Mouse (Mus musculus) heart, embryonic 11.5 days (tissue): Measurements from ENCODE around the gene 9130213A22Rik. TPM values are rescaled to one million over a fixed set of nuclear protein-coding genes. Genes with fewer than 3 reads are reported as not detected.

Source experiments
- ATAC-seq: fragments of 200-750 bp; cut with Nextera tagmentation; replicated peaks from 2 replicates; pipeline ENCODE4 v1.8.0; 2017; ENCODE audit warnings: moderate library complexity; ENCODE audit not compliant: insufficient number of reproducible peaks, low FRiP score, low TSS enrichment
- H3K27ac ChIP-seq: fragments of 300-500 bp; sonication (generic); 2 replicates; pipeline ENCODE4 v1.5.1; 2014; ENCODE audit warnings: mild to moderate bottlenecking, low read depth, low read length
- H3K27me3 ChIP-seq: fragments of 300-500 bp; sonication (generic); 2 replicates; pipeline ENCODE4 v1.6.1; 2014; ENCODE audit warnings: mild to moderate bottlenecking, low read length, mixed read lengths; ENCODE audit not compliant: control insufficient read depth, insufficient read depth
- H3K36me3 ChIP-seq: fragments of 300-500 bp; sonication (generic); 2 replicates; pipeline ENCODE4 v1.6.1; 2014; ENCODE audit warnings: mild to moderate bottlenecking, low read length, moderate library complexity, mixed read lengths; ENCODE audit not compliant: control insufficient read depth, insufficient read depth
- H3K4me1 ChIP-seq: fragments of 300-500 bp; sonication (generic); 2 replicates; pipeline ENCODE4 v1.6.1; 2014; ENCODE audit warnings: low read length; ENCODE audit not compliant: control insufficient read depth, insufficient read depth
- H3K4me2 ChIP-seq: fragments of 300-500 bp; sonication (generic); 2 replicates; pipeline ENCODE4 v1.6.1; 2014; ENCODE audit warnings: mild to moderate bottlenecking, moderate library complexity
- H3K4me3 ChIP-seq: fragments of 300-500 bp; sonication (generic); 2 replicates; pipeline ENCODE4 v1.5.1; 2014; ENCODE audit warnings: low read depth, low read length
- H3K9ac ChIP-seq: fragments of 300-500 bp; sonication (generic); 2 replicates; pipeline ENCODE4 v1.6.1; 2014; ENCODE audit warnings: mild to moderate bottlenecking, low read depth, low read length, moderate library complexity
- H3K9me3 ChIP-seq: fragments of 300-500 bp; sonication (generic); replicated peaks from 2 replicates; pipeline ENCODE4 v1.6.1; 2016; ENCODE audit warnings: low read length; ENCODE audit not compliant: control insufficient read depth
- WGBS: fragments of 180-500 bp; shearing (Covaris S2); extraction: QIAGEN DNeasy Blood & Tissue Kit; methylation state at CpG from one replicate; pipeline ENCODE4 v1.1.7; 2014; ENCODE audit not compliant: insufficient replicate concordance; 5-methylcytosine and 5-hydroxymethylcytosine counted together
- polyA plus RNA-seq: library from polyadenylated mRNA; unstranded; fragments of >200 nt; fragmentation: Nextera tagmentation; extraction: Ambion mirVana; gene quantifications from 2 replicates; pipeline ENCODE4 v1.2.1, GENCODE M21; 2014

Gene 9130213A22Rik
- polyA plus RNA-seq, 1 experiment from 2014 or later, result 0.49 TPM

GRCm38 (mm10) chr11:69126706-69127095 is 4.3 kb upstream of the 9130213A22Rik start:
- Histone ChIP-seq H3K27me3 (peaks cover 6% of the 10 kb centered on the region; the same call in 1 of the 2 replicates), H3K36me3 (no peaks in the 10 kb centered on the region), H3K27ac (no peak overlapping the region), H3K9ac (no peak overlapping the region), H3K4me1 (peaks cover 16% of the 10 kb centered on the region), H3K9me3 (no peaks in the 10 kb centered on the region), H3K4me2 (peak overlapping the region; percentile 91), H3K4me3 (peak overlapping the region; percentile 60)
- 48% methylated on average over 2 of the region's 2 CpGs for WGBS
- ATAC-seq, result no peak

GRCm38 (mm10) chr11:69125919-69126705 is 3.7 kb upstream of the 9130213A22Rik start:
- Histone ChIP-seq H3K36me3 (no peaks in the 10 kb centered on the region), H3K9ac (peak overlapping the region; percentile 39), H3K4me3 (peak overlapping the region; percentile 60), H3K27ac (no peak overlapping the region), H3K4me2 (peak overlapping the region; percentile 91), H3K27me3 (peaks cover 6% of the 10 kb centered on the region; the same call in 1 of the 2 replicates), H3K9me3 (no peaks in the 10 kb centered on the region), H3K4me1 (peaks cover 16% of the 10 kb centered on the region)
- WGBS, result 15% methylated on average over 20 of the region's 20 CpGs
- ATAC-seq, result no peak

GRCm38 (mm10) chr11:69125852-69125918 is 3.3 kb upstream of the 9130213A22Rik start, which contains the start of gene Aloxe3:
Aloxe3 (plus strand) TSS chr11:69125896.
- H3K4me1 ChIP-seq, result peaks cover 17% of the 10 kb centered on the region
- no peaks in the 10 kb centered on the region for H3K9me3 ChIP-seq
- no peaks in the 10 kb centered on the region for H3K36me3 ChIP-seq
- peak within 1 kb of the TSS; percentile 91 for H3K4me2 ChIP-seq
- WGBS, result 3% methylated on average over 3 of the region's 3 CpGs
- peak within 1 kb of the TSS; percentile 18; the same call in 1 of the 2 replicates for H3K27ac ChIP-seq
- peak within 1 kb of the TSS; percentile 60 for H3K4me3 ChIP-seq
- ATAC-seq, result no peak
- H3K9ac ChIP-seq, result peak within 1 kb of the TSS; percentile 39
- H3K27me3 ChIP-seq, result peaks cover 6% of the 10 kb centered on the region; the same call in 1 of the 2 replicates

GRCm38 (mm10) chr11:69125041-69125851 is 2.9 kb upstream of the 9130213A22Rik start:
- Histone ChIP-seq H3K9ac (peak overlapping the region; percentile 39), H3K27me3 (peaks cover 6% of the 10 kb centered on the region; the same call in 1 of the 2 replicates), H3K4me2 (peak overlapping the region; percentile 91), H3K4me3 (peak overlapping the region; percentile 60), H3K27ac (peak overlapping the region; percentile 18; the same call in 1 of the 2 replicates), H3K9me3 (no peaks in the 10 kb centered on the region), H3K36me3 (no peaks in the 10 kb centered on the region), H3K4me1 (peaks cover 21% of the 10 kb centered on the region)
- ATAC-seq, result no peak
- WGBS, result under 1% methylated on average over 24 of the region's 24 CpGs

GRCm38 (mm10) chr11:69124498-69124847 is 2.1 kb upstream of the 9130213A22Rik start:
- peaks cover 28% of the 10 kb centered on the region for H3K4me1 ChIP-seq
- H3K36me3 ChIP-seq, result no peaks in the 10 kb centered on the region
- H3K9ac ChIP-seq, result no peak overlapping the region
- no peak overlapping the region for H3K27ac ChIP-seq
- peaks cover 6% of the 10 kb centered on the region; the same call in 1 of the 2 replicates for H3K27me3 ChIP-seq
- peak; percentile 57; the same call in 1 of the 2 replicates for ATAC-seq
- H3K9me3 ChIP-seq, result no peaks in the 10 kb centered on the region
- WGBS, result 2% methylated on average over 3 of the region's 3 CpGs
- peak overlapping the region; percentile 78 for H3K4me3 ChIP-seq
- peak overlapping the region; percentile 82 for H3K4me2 ChIP-seq

- Histone ChIP-seq H3K4me2 (peak overlapping the region; percentile 82), H3K4me1 (peaks cover 34% of the 10 kb centered on the region), H3K9ac (peak overlapping the region; percentile 59), H3K27me3 (peaks cover 6% of the 10 kb centered on the region; the same call in 1 of the 2 replicates), H3K4me3 (peak overlapping the region; percentile 78), H3K27ac (peak overlapping the region; percentile 62), H3K9me3 (no peaks in the 10 kb centered on the region), H3K36me3 (no peaks in the 10 kb centered on the region)
- peak; percentile 69 for ATAC-seq
- under 1% methylated on average over 31 of the region's 31 CpGs for WGBS
Measured at GRCm38 (mm10) chr11:69123693-69124497, 1.5 kb upstream of the 9130213A22Rik start.

GRCm38 (mm10) chr11:69123056-69123692 is 785 bp upstream of the 9130213A22Rik start:
- Histone ChIP-seq H3K27me3 (peaks cover 6% of the 10 kb centered on the region; the same call in 1 of the 2 replicates), H3K4me2 (peak overlapping the region; percentile 82), H3K4me3 (peak overlapping the region; percentile 78), H3K27ac (peak overlapping the region; percentile 85), H3K9me3 (no peaks in the 10 kb centered on the region), H3K4me1 (peaks cover 36% of the 10 kb centered on the region), H3K9ac (peak overlapping the region; percentile 74), H3K36me3 (no peaks in the 10 kb centered on the region)
- under 1% methylated on average over 29 of the region's 29 CpGs for WGBS
- ATAC-seq, result no peak; the same call in 1 of the 2 replicates
